Mouse (Mus musculus) CH12.LX (cell line): ENCODE data around the gene Cpt1b. TPM values are rescaled to one million over a fixed set of nuclear protein-coding genes. Genes with fewer than 3 reads are reported as not detected.

Experiments
- DNase-seq: peaks from one replicate; pipeline ENCODE4 v3.0.0-alpha.2; 2013; ENCODE audit errors: extremely low read depth
- H3K27ac ChIP-seq: 2 replicates; pipeline ENCODE4 v1.5.1; 2012; ENCODE audit warnings: low read depth, mild to moderate bottlenecking, control low read depth, moderate library complexity; ENCODE audit not compliant: insufficient read depth
- H3K27me3 ChIP-seq: replicated peaks from 2 replicates; pipeline ENCODE3; 2012; ENCODE audit warnings: inconsistent platforms
- H3K36me3 ChIP-seq, 2 experiments: replicated peaks in 1 of 2; 2 replicates each; pipeline versions ENCODE3 to v1.6.1; 2012; ENCODE audit warnings: inconsistent platforms in 1 of 2, low read length in 1 of 2, mild to moderate bottlenecking in 1 of 2, mixed read lengths in 1 of 2, moderate library complexity in 1 of 2; ENCODE audit not compliant: control insufficient read depth in 1 of 2, insufficient read depth in 1 of 2
- H3K4me1 ChIP-seq, 2 experiments: 2 replicates each; pipeline ENCODE4 v1.6.1; 2012; ENCODE audit warnings: inconsistent platforms in 1 of 2, moderate library complexity in 1 of 2; ENCODE audit not compliant: insufficient read depth in 2 of 2, control insufficient read depth in 1 of 2
- H3K4me2 ChIP-seq: 2 replicates; pipeline ENCODE4 v1.6.1; 2012; ENCODE audit warnings: low read depth, mild to moderate bottlenecking, control low read depth; ENCODE audit not compliant: poor library complexity, insufficient read depth, severe bottlenecking
- H3K4me3 ChIP-seq, 3 experiments: fragments of 150-350 bp in 1 of 3; sonication (generic) in 1 of 3; replicated peaks in 1 of 3; 2 replicates each; pipeline versions ENCODE3 to v1.5.1; 2011 to 2012; ENCODE audit warnings: low read depth in 2 of 3, low read length in 2 of 3, mild to moderate bottlenecking in 2 of 3, moderate library complexity in 2 of 3, control low read depth in 1 of 3, improper control_type of control experiment in 1 of 3, inconsistent platforms in 1 of 3, mixed read lengths in 1 of 3; ENCODE audit not compliant: poor library complexity in 1 of 3
- H3K79me2 ChIP-seq: replicated peaks from 2 replicates; pipeline ENCODE4 v1.6.1; 2012; ENCODE audit warnings: mild to moderate bottlenecking, moderate library complexity; ENCODE audit not compliant: control insufficient read depth, poor library complexity, insufficient read depth, severe bottlenecking; ENCODE audit errors: extremely low read depth
- H3K9ac ChIP-seq: 2 replicates; pipeline ENCODE4 v1.6.1; 2012; ENCODE audit warnings: low read depth, mild to moderate bottlenecking, control low read depth, moderate library complexity; ENCODE audit not compliant: insufficient read depth
- H3K9me3 ChIP-seq: replicated peaks from 2 replicates; pipeline ENCODE3; 2012; ENCODE audit warnings: low read length, inconsistent platforms, mixed read lengths
- CHD1 ChIP-seq: IDR thresholded peaks from 2 replicates; pipeline ENCODE4 v1.6.1; 2012; ENCODE audit warnings: low read depth, low read length, improper control_type of control experiment, inconsistent platforms
- ELF1 ChIP-seq: IDR thresholded peaks from 2 replicates; pipeline ENCODE4 v1.6.1; 2014; ENCODE audit warnings: low read depth, mild to moderate bottlenecking, inconsistent platforms, low read length, improper control_type of control experiment
- HCFC1 ChIP-seq: IDR thresholded peaks from 2 replicates; pipeline ENCODE4 v1.6.1; 2012; ENCODE audit warnings: low read depth, mild to moderate bottlenecking, inconsistent platforms, low read length, improper control_type of control experiment
- IRF4 ChIP-seq: IDR thresholded peaks from 2 replicates; pipeline ENCODE4 v1.6.1; 2014; ENCODE audit warnings: low read depth, mild to moderate bottlenecking, inconsistent platforms, low read length, improper control_type of control experiment
- JUN ChIP-seq: IDR thresholded peaks from 2 replicates; pipeline ENCODE4 v1.6.1; 2011; ENCODE audit warnings: low read depth, mild to moderate bottlenecking, low read length, improper control_type of control experiment, moderate library complexity; ENCODE audit not compliant: insufficient read depth
- MAFK ChIP-seq: IDR thresholded peaks from 2 replicates; pipeline ENCODE4 v1.6.1; 2011; ENCODE audit warnings: low read length, improper control_type of control experiment; ENCODE audit not compliant: insufficient replicate concordance
- MAX ChIP-seq: IDR thresholded peaks from 2 replicates; pipeline ENCODE4 v1.6.1; 2011; ENCODE audit warnings: low read length, improper control_type of control experiment
- MAZ ChIP-seq: IDR thresholded peaks from 2 replicates; pipeline ENCODE4 v1.6.1; 2012; ENCODE audit warnings: low read depth, mild to moderate bottlenecking, inconsistent platforms, low read length, improper control_type of control experiment, moderate library complexity
- PAX5 ChIP-seq: IDR thresholded peaks from 2 replicates; pipeline ENCODE4 v1.6.1; 2012; ENCODE audit warnings: low read length, inconsistent platforms, mixed read lengths
- POLR2AphosphoS2 ChIP-seq: IDR thresholded peaks from 2 replicates; pipeline ENCODE4 v1.6.1; 2011; ENCODE audit warnings: low read depth, low read length, improper control_type of control experiment
- RAD21 ChIP-seq: IDR thresholded peaks from 2 replicates; pipeline ENCODE4 v1.6.1; 2011; ENCODE audit warnings: low read depth, mild to moderate bottlenecking, low read length, improper control_type of control experiment, moderate library complexity
- RCOR1 ChIP-seq: conservative IDR thresholded peaks from 2 replicates; pipeline ENCODE4 v1.6.1; 2012; ENCODE audit warnings: low read depth, mild to moderate bottlenecking, inconsistent platforms, low read length, improper control_type of control experiment
- SIN3A ChIP-seq: IDR thresholded peaks from 2 replicates; pipeline ENCODE4 v1.6.1; 2012; ENCODE audit warnings: low read length, improper control_type of control experiment, inconsistent platforms
- SMC3 ChIP-seq: IDR thresholded peaks from 2 replicates; pipeline ENCODE4 v1.6.1; 2011; ENCODE audit warnings: low read depth, low read length, improper control_type of control experiment
- TCF12 ChIP-seq: IDR thresholded peaks from 2 replicates; pipeline ENCODE4 v1.6.1; 2014; ENCODE audit warnings: low read depth, mild to moderate bottlenecking, inconsistent platforms, low read length, improper control_type of control experiment
- USF1 ChIP-seq: IDR thresholded peaks from 2 replicates; pipeline ENCODE4 v1.6.1; 2014; ENCODE audit warnings: low read depth, mild to moderate bottlenecking, inconsistent platforms, low read length, improper control_type of control experiment
- USF2 ChIP-seq: conservative IDR thresholded peaks from 2 replicates; pipeline ENCODE4 v1.6.1; 2011; ENCODE audit warnings: low read depth, low read length, improper control_type of control experiment
- ZKSCAN1 ChIP-seq: IDR thresholded peaks from 2 replicates; pipeline ENCODE4 v1.6.1; 2012; ENCODE audit warnings: low read depth, inconsistent platforms, low read length, improper control_type of control experiment, borderline replicate concordance
- ZNF384 ChIP-seq: IDR thresholded peaks from 2 replicates; pipeline ENCODE4 v1.6.1; 2012; ENCODE audit warnings: low read depth, low read length, improper control_type of control experiment, inconsistent platforms
- dilution Hi-C: fragments of 300-500 bp; cut with MboI; formaldehyde crosslinking; loops from 2 replicates; pipeline ENCODE4 v1.14.3; 2020; ENCODE audit warnings: low sequenced_read_pairs; ENCODE audit not compliant: extremely low pct_unique_long_range_greater_than_20kb, extremely low pct_ligation_motif_present
- in situ Hi-C: fragments of 300-500 bp; cut with MboI; formaldehyde crosslinking; loops from 3 replicates; pipeline ENCODE4 v1.14.3; 2019; ENCODE audit warnings: low sequenced_read_pairs, low pct_ligation_motif_present, low pct_unique_long_range_greater_than_20kb, mixed read lengths
- polyA plus RNA-seq: library from polyadenylated mRNA; unstranded; fragments of >175 nt; gene quantifications from 2 replicates; pipeline ENCODE4 v1.2.1, GENCODE M21; 2012; ENCODE audit warnings: low read depth; ENCODE audit not compliant: insufficient read length
- total RNA-seq, 2 experiments: library from RNA; depleted of rRNA; stranded (reverse); fragments of 300-350 nt in 1 of 2; fragments of >200 nt in 1 of 2; gene quantifications; 2 replicates each; pipeline ENCODE4 v1.2.3; 2012 to 2014

Gene Cpt1b
- total and polyA plus RNA-seq, 3 experiments: 1.5 to 2.1 (median 2.1) TPM

DNA sequence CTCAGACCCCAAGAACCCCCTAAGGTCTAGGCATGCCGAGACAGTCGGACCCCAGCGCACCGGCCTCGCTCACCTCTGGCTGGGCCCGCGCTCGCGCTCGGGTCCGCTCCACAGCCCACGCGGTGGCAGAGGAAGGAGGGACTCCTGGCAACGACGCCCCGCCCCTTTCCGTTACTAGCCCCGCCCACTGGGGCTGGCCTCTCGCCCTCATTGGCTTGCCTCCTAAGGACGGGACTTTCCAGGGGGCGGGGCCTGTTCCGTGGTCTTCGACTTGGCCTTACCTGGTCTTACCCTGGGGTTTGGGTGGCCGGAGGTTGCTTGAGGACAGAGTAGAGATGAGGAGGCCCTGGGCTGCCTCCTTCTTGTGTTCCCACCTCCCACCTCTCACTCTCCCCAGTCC lies 15.5 kb downstream of the Cpt1b start, which contains the start of gene Syce3:
Syce3 (minus strand) TSS at position 386 of the 400 bp plus-strand sequence.
- DNase-seq: no peak
- no peak within 1 kb of the TSS for H3K27ac ChIP-seq
- no peak for TF ChIP-seq RAD21
- no peak for TF ChIP-seq PAX5
- no peak for TF ChIP-seq USF2
- no peak for TF ChIP-seq ELF1
- no peak for TF ChIP-seq RCOR1
- TF ChIP-seq MAZ: no peak
- no peak for TF ChIP-seq HCFC1
- TF ChIP-seq MAX: no peak
- no peak for TF ChIP-seq ZNF384
- no peak for TF ChIP-seq CHD1
- no peak for TF ChIP-seq ZKSCAN1
- no peak within 1 kb of the TSS for H3K4me3 ChIP-seq
- in situ Hi-C loops (no loop called here), dilution Hi-C loops (no loop called here)
- H3K9ac ChIP-seq: no peak within 1 kb of the TSS
- peaks cover 15% of the 10 kb centered on the region for H3K9me3 ChIP-seq
- H3K79me2 ChIP-seq: no peaks in the 10 kb centered on the region
- no peaks in the 10 kb centered on the region for H3K4me1 ChIP-seq
- peaks cover 2% of the 10 kb centered on the region for H3K27me3 ChIP-seq
- H3K4me2 ChIP-seq: no peak within 1 kb of the TSS
- H3K36me3 ChIP-seq: no peaks in the 10 kb centered on the region

DNA sequence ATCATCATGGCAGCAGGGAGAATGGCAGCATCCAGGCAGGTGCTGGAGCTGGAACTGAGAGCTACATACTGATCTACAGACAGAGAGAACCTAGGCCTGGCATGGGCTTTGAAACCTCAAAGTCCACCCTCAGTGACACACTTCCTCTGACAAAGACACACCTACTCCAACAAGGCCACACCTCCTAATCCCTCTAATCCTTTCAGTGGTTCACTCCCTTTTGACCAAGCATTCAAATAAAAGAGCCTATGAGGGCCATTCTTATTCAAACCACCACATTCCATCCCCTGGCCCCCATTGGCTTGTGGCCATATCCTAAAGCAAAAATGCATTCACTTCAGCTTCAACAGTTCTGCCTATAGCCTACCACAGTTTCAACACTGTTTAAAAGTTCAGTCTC lies 19.0 kb downstream of the Cpt1b start:
- no peak overlapping the region for H3K9ac ChIP-seq
- H3K4me3 ChIP-seq: no peak overlapping the region
- H3K9me3 ChIP-seq: peaks cover 15% of the 10 kb centered on the region
- peaks cover 3% of the 10 kb centered on the region for H3K27me3 ChIP-seq
- in situ Hi-C loops: no loop called here
- no peaks in the 10 kb centered on the region for H3K4me1 ChIP-seq
- no peak overlapping the region for H3K4me2 ChIP-seq
- no peak overlapping the region for H3K27ac ChIP-seq
- dilution Hi-C loops: no loop called here
- H3K79me2 ChIP-seq: no peaks in the 10 kb centered on the region
- TF ChIP-seq JUN: no peak
- no peak for TF ChIP-seq SMC3
- no peak for TF ChIP-seq MAFK
- no peak for TF ChIP-seq RCOR1
- TF ChIP-seq SIN3A: no peak
- no peak for TF ChIP-seq USF1
- no peak for TF ChIP-seq POLR2AphosphoS2
- no peak for TF ChIP-seq IRF4
- no peak for TF ChIP-seq TCF12
- DNase-seq: no peak
- no peaks in the 10 kb centered on the region for H3K36me3 ChIP-seq
